Mouse (Mus musculus): ENCODE results near the gene Map3k7cl. TPM values are rescaled to one million over a fixed set of nuclear protein-coding genes. Genes with fewer than 3 reads are reported as not detected.

The Map3k7cl gene
- polyA plus RNA-seq, 1 experiment, result 33.0 TPM

DNA sequence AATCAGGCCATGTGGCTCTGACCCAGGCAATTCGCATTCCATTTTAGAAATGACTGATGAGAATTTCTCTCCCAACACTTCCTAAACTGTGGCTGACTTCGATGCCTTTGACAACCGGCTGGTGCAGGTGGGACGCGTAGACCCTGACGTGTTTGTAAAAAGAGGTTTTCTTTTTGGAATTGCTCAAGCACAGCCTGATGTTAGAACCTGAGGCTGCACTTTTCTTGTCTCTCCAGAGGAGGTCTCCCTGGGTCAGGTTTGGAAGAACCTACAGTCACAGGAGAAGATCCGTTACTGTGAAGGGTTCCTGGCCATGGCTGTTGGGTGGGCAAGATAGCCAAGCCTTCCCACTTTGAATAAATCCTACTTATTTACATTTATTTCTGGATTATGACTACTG is 31.5 kb downstream of the Map3k7cl start:
- TF ChIP-seq CTCF (conservative IDR thresholded peaks at IDR 0.05; ENCODE audit: insufficient read depth, insufficient read length, low read depth, low read length) (peak; percentile 66), POLR2A (IDR thresholded peaks at IDR 0.05; ENCODE audit: low read depth, low read length) (no peak)
- peak; percentile 32 for DNase-seq
- Histone ChIP-seq H3K4me1 (ENCODE audit: control insufficient read depth, insufficient read depth, low read length) (no peaks in the 10 kb centered on the region), H3K36me3 (ENCODE audit: control insufficient read depth, insufficient read depth, low read length) (no peaks in the 10 kb centered on the region), H3K27me3 (replicated peaks; ENCODE audit: control insufficient read depth, insufficient read depth, low read length) (no peaks in the 10 kb centered on the region), H3K27ac (ENCODE audit: insufficient read depth, low read depth, low read length) (no peak overlapping the region), H3K4me3 (ENCODE audit: insufficient read depth, low read depth, low read length) (no peak overlapping the region)
- 60% methylated on average over 7 of the region's 7 CpGs for WGBS

DNA sequence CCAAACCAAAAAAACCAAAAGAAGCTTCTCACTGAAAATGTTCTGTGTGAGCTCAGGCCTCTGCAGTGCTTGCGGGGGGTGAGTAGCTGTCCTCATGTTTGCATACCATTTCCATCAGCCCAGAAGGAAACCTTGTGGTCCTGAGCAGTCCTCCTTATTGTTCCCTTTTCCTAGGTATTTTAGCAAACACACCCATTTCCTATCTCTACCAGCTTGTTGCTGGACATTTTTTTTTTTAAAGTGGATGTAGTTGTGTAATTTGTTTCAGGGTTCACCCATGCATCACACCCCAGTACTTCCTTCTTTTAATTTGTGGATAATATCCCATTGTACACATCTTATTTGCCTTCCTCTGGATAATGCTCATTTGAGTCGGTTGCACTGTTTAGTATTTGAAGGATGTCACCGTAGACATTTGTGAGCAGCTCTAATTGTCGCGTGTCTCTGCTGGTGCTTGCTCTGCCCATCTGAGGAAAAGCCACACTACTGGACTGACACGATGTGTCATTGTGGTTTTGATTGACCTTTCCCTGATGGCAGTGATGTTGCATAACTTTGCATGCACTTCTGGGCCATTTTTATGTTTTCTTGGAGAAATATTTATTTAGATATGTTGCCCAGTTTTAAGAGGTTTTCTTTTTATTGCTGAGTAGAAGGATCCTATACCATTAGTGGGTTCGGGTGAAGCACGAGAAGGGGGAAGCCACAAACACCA is 32.6 kb downstream of the Map3k7cl start:
- H3K36me3 ChIP-seq (ENCODE audit: control insufficient read depth, insufficient read depth, low read length), result no peaks in the 10 kb centered on the region
- H3K27me3 ChIP-seq (replicated peaks; ENCODE audit: control insufficient read depth, insufficient read depth, low read length), result no peaks in the 10 kb centered on the region
- no peaks in the 10 kb centered on the region for H3K4me1 ChIP-seq (ENCODE audit: control insufficient read depth, insufficient read depth, low read length)
- H3K4me3 ChIP-seq (ENCODE audit: insufficient read depth, low read depth, low read length), result no peak overlapping the region
- DNase-seq, result no peak
- 81% methylated on average over 8 of the region's 8 CpGs for WGBS
- H3K27ac ChIP-seq (ENCODE audit: insufficient read depth, low read depth, low read length), result no peak overlapping the region
- TF ChIP-seq CTCF (conservative IDR thresholded peaks at IDR 0.05; ENCODE audit: insufficient read depth, insufficient read length, low read depth, low read length), result no peak
- TF ChIP-seq POLR2A (IDR thresholded peaks at IDR 0.05; ENCODE audit: low read depth, low read length), result no peak

DNA sequence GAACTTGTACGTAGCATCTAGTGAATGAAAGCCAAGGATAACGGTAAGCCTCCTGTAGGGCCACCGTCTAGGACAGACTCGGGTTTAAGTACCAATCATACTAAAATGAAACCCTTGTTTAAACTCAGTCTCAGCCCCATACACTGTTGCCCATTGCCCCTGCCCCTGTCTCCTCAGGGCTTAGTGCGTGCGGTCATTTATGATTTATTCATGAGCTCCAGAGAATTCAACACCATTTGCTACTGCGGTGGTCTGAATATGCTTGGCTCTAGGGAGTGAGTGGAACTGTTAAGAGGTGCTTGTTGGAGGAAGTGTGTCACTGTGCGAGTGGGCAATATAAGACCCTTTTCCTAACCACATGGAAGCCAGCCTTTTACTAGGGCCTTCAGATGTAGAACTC is 34.7 kb downstream of the Map3k7cl start:
- DNase-seq, result no peak
- TF ChIP-seq POLR2A (IDR thresholded peaks at IDR 0.05; ENCODE audit: low read depth, low read length) (no peak), CTCF (conservative IDR thresholded peaks at IDR 0.05; ENCODE audit: insufficient read depth, insufficient read length, low read depth, low read length) (no peak)
- no peak overlapping the region for H3K4me3 ChIP-seq (ENCODE audit: insufficient read depth, low read depth, low read length)
- H3K27ac ChIP-seq (ENCODE audit: insufficient read depth, low read depth, low read length), result no peak overlapping the region
- no peaks in the 10 kb centered on the region for H3K4me1 ChIP-seq (ENCODE audit: control insufficient read depth, insufficient read depth, low read length)
- no peaks in the 10 kb centered on the region for H3K36me3 ChIP-seq (ENCODE audit: control insufficient read depth, insufficient read depth, low read length)
- no peaks in the 10 kb centered on the region for H3K27me3 ChIP-seq (replicated peaks; ENCODE audit: control insufficient read depth, insufficient read depth, low read length)
- 79% methylated on average over 8 of the region's 8 CpGs for WGBS

DNA sequence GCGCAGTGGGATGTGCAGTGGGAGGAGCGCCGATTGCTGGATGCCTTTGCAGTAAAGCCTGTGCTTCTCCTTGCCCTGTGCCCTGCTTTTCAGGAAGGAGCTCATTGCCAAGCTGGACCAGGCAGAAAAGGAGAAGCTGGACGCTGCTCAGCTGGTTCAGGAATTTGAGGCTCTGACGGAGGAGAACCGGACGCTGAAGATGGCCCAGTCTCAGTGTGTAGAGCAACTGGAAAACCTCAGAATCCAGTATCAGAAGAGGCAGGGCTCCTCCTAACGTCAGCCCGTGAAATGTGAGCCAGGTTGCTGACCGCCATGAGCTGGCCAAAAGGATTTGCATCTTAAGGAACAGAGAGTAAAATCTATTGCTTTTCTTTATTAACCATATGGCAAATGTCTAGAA is 41.0 kb downstream of the Map3k7cl start:
- peaks cover 4% of the 10 kb centered on the region; the same call in 1 of the 2 replicates for H3K4me1 ChIP-seq (ENCODE audit: control insufficient read depth, insufficient read depth, low read length)
- no peaks in the 10 kb centered on the region for H3K36me3 ChIP-seq (ENCODE audit: control insufficient read depth, insufficient read depth, low read length)
- no peak overlapping the region for H3K27ac ChIP-seq (ENCODE audit: insufficient read depth, low read depth, low read length)
- no peak for TF ChIP-seq CTCF (conservative IDR thresholded peaks at IDR 0.05; ENCODE audit: insufficient read depth, insufficient read length, low read depth, low read length)
- WGBS, result 47% methylated on average over 10 of the region's 10 CpGs
- H3K27me3 ChIP-seq (replicated peaks; ENCODE audit: control insufficient read depth, insufficient read depth, low read length), result no peaks in the 10 kb centered on the region
- DNase-seq, result peak; percentile 27
- H3K4me3 ChIP-seq (ENCODE audit: insufficient read depth, low read depth, low read length), result no peak overlapping the region

DNA sequence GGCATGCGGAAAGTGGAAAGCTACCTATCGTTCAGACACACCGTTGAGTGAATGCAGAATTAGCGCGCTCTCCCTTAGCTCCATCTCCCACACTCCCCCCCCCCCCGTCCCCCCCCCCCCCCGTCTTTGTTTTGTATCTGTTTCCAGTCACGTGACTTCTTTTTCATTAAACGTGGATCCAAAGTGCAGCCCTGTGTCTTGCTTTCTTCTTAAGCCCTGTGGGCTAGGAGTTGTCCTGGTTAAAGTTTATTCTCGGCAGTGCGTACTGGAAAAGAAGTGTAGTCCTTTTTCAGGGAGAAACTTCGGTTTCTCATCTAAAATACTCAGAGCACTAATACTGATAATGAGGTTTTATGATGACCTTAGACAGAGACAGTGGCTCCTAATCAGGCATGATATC is 42.0 kb downstream of the Map3k7cl start:
- Histone ChIP-seq H3K4me1 (ENCODE audit: control insufficient read depth, insufficient read depth, low read length) (peaks cover 4% of the 10 kb centered on the region; the same call in 1 of the 2 replicates), H3K36me3 (ENCODE audit: control insufficient read depth, insufficient read depth, low read length) (no peaks in the 10 kb centered on the region), H3K27ac (ENCODE audit: insufficient read depth, low read depth, low read length) (0 out of 2 replicates have a peak overlapping the region, but pooled peaks have one; percentile 35), H3K4me3 (ENCODE audit: insufficient read depth, low read depth, low read length) (no peak overlapping the region), H3K27me3 (replicated peaks; ENCODE audit: control insufficient read depth, insufficient read depth, low read length) (no peaks in the 10 kb centered on the region)
- TF ChIP-seq POLR2A (IDR thresholded peaks at IDR 0.05; ENCODE audit: low read depth, low read length), result no peak
- peak; percentile 81 for DNase-seq
- WGBS, result 66% methylated on average over 11 of the region's 12 CpGs

DNA sequence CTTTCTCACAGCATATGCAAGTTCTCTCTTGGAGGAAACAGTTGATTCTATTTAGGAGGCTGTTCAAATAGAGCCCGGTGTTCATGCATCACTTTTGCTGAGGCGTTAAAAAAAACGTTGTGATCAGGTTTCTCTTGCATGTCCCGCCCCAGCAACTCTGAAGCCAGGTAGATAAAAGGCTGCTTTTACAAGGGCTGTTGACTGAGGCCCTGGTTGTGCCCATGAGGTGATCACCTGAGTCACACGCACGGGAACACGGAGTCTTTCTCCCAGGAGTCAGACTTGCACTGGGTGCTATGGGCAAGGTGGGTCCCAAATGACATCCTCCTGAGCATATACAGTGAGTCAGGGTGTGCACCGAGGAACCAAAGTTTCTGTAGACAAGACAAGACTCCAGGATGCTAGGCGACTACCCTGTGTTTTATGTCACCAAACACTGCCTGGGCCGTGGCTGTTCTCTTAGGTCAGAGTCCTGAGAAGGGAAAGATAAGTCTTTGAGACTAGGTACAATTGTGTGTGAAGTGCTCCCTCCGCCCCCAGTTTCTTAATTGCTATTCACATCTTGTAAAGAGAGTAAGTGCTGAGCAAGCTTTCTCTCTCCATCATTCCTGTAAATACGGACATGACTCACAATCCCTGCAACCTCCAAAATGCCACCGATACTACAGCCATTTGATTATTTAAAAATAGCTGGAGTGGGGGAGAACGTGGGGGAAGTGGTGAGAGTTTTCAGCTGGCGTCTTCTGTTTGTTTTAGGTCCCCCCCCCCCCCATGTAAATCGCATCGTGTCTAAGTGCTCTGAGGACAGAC is 49.8 kb downstream of the Map3k7cl start:
- no peak for DNase-seq
- WGBS, result 40% methylated on average over 17 of the region's 17 CpGs
- Histone ChIP-seq H3K4me3 (ENCODE audit: insufficient read depth, low read depth, low read length) (no peak overlapping the region), H3K27me3 (replicated peaks; ENCODE audit: control insufficient read depth, insufficient read depth, low read length) (no peaks in the 10 kb centered on the region), H3K4me1 (ENCODE audit: control insufficient read depth, insufficient read depth, low read length) (no peaks in the 10 kb centered on the region), H3K27ac (ENCODE audit: insufficient read depth, low read depth, low read length) (no peak overlapping the region), H3K36me3 (ENCODE audit: control insufficient read depth, insufficient read depth, low read length) (no peaks in the 10 kb centered on the region)
- TF ChIP-seq CTCF (conservative IDR thresholded peaks at IDR 0.05; ENCODE audit: insufficient read depth, insufficient read length, low read depth, low read length) (no peak), POLR2A (IDR thresholded peaks at IDR 0.05; ENCODE audit: low read depth, low read length) (no peak)

DNA sequence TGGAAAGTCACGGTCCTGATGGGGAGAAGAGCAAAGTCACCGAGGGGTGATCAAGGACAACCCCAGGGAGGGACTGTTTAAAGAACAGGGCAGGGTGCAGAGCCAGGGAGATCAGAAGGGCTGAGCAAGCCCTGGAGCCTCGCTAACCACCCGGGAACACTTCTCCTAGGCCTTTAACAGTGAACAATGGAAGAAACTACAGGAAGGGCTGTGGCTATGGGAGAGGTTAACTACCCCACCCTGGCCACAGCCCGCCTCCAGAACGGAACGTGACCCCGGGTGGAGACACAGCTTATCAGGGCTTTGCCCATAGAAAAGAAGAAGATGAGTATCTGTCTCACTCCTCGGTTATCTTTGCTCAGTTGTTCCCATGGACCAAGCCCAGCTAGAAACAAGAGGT is 50.9 kb downstream of the Map3k7cl start:
- H3K4me1 ChIP-seq (ENCODE audit: control insufficient read depth, insufficient read depth, low read length), result no peaks in the 10 kb centered on the region
- H3K27me3 ChIP-seq (replicated peaks; ENCODE audit: control insufficient read depth, insufficient read depth, low read length), result no peaks in the 10 kb centered on the region
- no peak overlapping the region for H3K27ac ChIP-seq (ENCODE audit: insufficient read depth, low read depth, low read length)
- no peaks in the 10 kb centered on the region for H3K36me3 ChIP-seq (ENCODE audit: control insufficient read depth, insufficient read depth, low read length)
- 76% methylated on average over 9 of the region's 9 CpGs for WGBS
- no peak overlapping the region for H3K4me3 ChIP-seq (ENCODE audit: insufficient read depth, low read depth, low read length)
- no peak for DNase-seq
- TF ChIP-seq CTCF (conservative IDR thresholded peaks at IDR 0.05; ENCODE audit: insufficient read depth, insufficient read length, low read depth, low read length), result no peak
- no peak for TF ChIP-seq POLR2A (IDR thresholded peaks at IDR 0.05; ENCODE audit: low read depth, low read length)
